Mouse (Mus musculus) lung, postnatal 0 days (tissue): ENCODE data around the gene Srrm3. TPM values are rescaled to one million over a fixed set of nuclear protein-coding genes. Genes with fewer than 3 reads are reported as not detected.
A peak's percentile ranks its signal among the peaks of the same experiment; 100 is the strongest.

Source experiments
- ATAC-seq: fragments of 200-750 bp; cut with Nextera tagmentation; 2 replicates; pipeline ENCODE4 v1.8.0; 2017; ENCODE audit warnings: moderate library complexity
- DNase-seq: peaks from one replicate; pipeline ENCODE4 v3.0.0-alpha.2; 2016; ENCODE audit warnings: low spot score
- H3K27ac ChIP-seq: fragments of 300-500 bp; sonication (generic); 2 replicates; pipeline ENCODE4 v1.5.1; 2014; ENCODE audit warnings: antibody characterized with exemption, mild to moderate bottlenecking, low read length, mixed read lengths
- H3K27me3 ChIP-seq: fragments of 300-500 bp; sonication (generic); replicated peaks from 2 replicates; pipeline ENCODE4 v1.6.1; 2014; ENCODE audit warnings: low read length, mixed read lengths; ENCODE audit not compliant: insufficient read depth
- H3K36me3 ChIP-seq: fragments of 300-500 bp; sonication (generic); 2 replicates; pipeline ENCODE4 v1.6.1; 2014; ENCODE audit warnings: low read length, mixed read lengths; ENCODE audit not compliant: insufficient read depth
- H3K4me1 ChIP-seq: fragments of 300-500 bp; sonication (generic); 2 replicates; pipeline ENCODE4 v1.6.1; 2014; ENCODE audit warnings: antibody characterized with exemption, low read depth, low read length, mixed read lengths; ENCODE audit not compliant: insufficient read depth
- H3K4me2 ChIP-seq: fragments of 300-500 bp; sonication (generic); replicated peaks from 2 replicates; pipeline ENCODE4 v1.6.1; 2014; ENCODE audit warnings: low read depth, mild to moderate bottlenecking, low read length, moderate library complexity, mixed read lengths
- H3K4me3 ChIP-seq: fragments of 300-500 bp; sonication (generic); 2 replicates; pipeline ENCODE4 v1.5.1; 2014; ENCODE audit warnings: low read depth, low read length
- H3K9ac ChIP-seq: fragments of 300-500 bp; sonication (generic); replicated peaks from 2 replicates; pipeline ENCODE4 v1.6.1; 2014; ENCODE audit warnings: low read depth, mild to moderate bottlenecking
- H3K9me3 ChIP-seq: fragments of 300-500 bp; sonication (generic); 2 replicates; pipeline ENCODE4 v1.6.1; 2016; ENCODE audit warnings: low read length, mixed read lengths
- CTCF ChIP-seq: IDR thresholded peaks from 2 replicates; pipeline ENCODE4 v1.5.1; 2016; ENCODE audit warnings: antibody characterized with exemption, mild to moderate bottlenecking
- EP300 ChIP-seq: IDR thresholded peaks from 2 replicates; pipeline ENCODE4 v1.6.1; 2016; ENCODE audit warnings: antibody characterized with exemption, mild to moderate bottlenecking, control low read depth
- WGBS: fragments of 180-500 bp; shearing (Covaris S2); extraction: QIAGEN DNeasy Blood & Tissue Kit; methylation state at CpG from one replicate; pipeline ENCODE4 v1.1.7; 2014; 5-methylcytosine and 5-hydroxymethylcytosine counted together
- polyA plus RNA-seq: library from polyadenylated mRNA; unstranded; fragments of >200 nt; fragmentation: Nextera tagmentation; extraction: Ambion mirVana; gene quantifications from 2 replicates; pipeline ENCODE4 v1.2.1, GENCODE M21; 2015

Srrm3 gene
- 0.05 TPM in 1 of 2 replicates, not detected in the other for polyA plus RNA-seq

GRCm38 (mm10) chr5:135806555-135807262 lies at the start of gene Srrm3:
Gene Srrm3, plus strand, starts transcription at chr5:135806890.
- H3K9me3 ChIP-seq, result no peaks in the 10 kb centered on the region
- DNase-seq (peak; percentile 90), ATAC-seq (peak; percentile 70)
- no peaks in the 10 kb centered on the region for H3K27me3 ChIP-seq
- H3K36me3 ChIP-seq, result no peaks in the 10 kb centered on the region
- no peak within 1 kb of the TSS for H3K4me2 ChIP-seq
- H3K4me3 ChIP-seq, result no peak within 1 kb of the TSS
- H3K27ac ChIP-seq, result no peak within 1 kb of the TSS
- H3K9ac ChIP-seq, result no peak within 1 kb of the TSS
- whole genome bisulfite sequencing, result 5% methylated on average over 27 of the region's 29 CpGs
- no peaks in the 10 kb centered on the region for H3K4me1 ChIP-seq
- peak; percentile 100 for TF ChIP-seq CTCF
- TF ChIP-seq EP300, result no peak

- WGBS, result 77% methylated on average over 3 of the region's 3 CpGs
- DNase-seq, result no peak
- H3K27me3 ChIP-seq, result no peaks in the 10 kb centered on the region
- ATAC-seq, result no peak
- H3K27ac ChIP-seq, result no peak overlapping the region
- H3K9ac ChIP-seq, result no peak overlapping the region
- H3K36me3 ChIP-seq, result no peaks in the 10 kb centered on the region
- no peak overlapping the region for H3K4me3 ChIP-seq
- no peaks in the 10 kb centered on the region for H3K9me3 ChIP-seq
- TF ChIP-seq CTCF, result no peak
- no peak for TF ChIP-seq EP300
- H3K4me2 ChIP-seq, result no peak overlapping the region
- H3K4me1 ChIP-seq, result no peaks in the 10 kb centered on the region
Observed at GRCm38 (mm10) chr5:135761881-135762280, 44.8 kb upstream of the Srrm3 start.

- peak; percentile 62 for ATAC-seq
- H3K4me3 ChIP-seq, result no peak overlapping the region
- H3K4me1 ChIP-seq, result no peaks in the 10 kb centered on the region
- H3K36me3 ChIP-seq, result no peaks in the 10 kb centered on the region
- no peaks in the 10 kb centered on the region for H3K9me3 ChIP-seq
- no peak overlapping the region for H3K27ac ChIP-seq
- TF ChIP-seq EP300 (no peak), CTCF (peak; percentile 89)
- peak; percentile 85 for DNase-seq
- H3K27me3 ChIP-seq, result no peaks in the 10 kb centered on the region
- no peak overlapping the region for H3K4me2 ChIP-seq
- no peak overlapping the region for H3K9ac ChIP-seq
- 3% methylated on average over 7 of the region's 7 CpGs for WGBS
Observed at GRCm38 (mm10) chr5:135763526-135763925, 43.2 kb upstream of the Srrm3 start.

- H3K9me3 ChIP-seq, result no peaks in the 10 kb centered on the region
- 52% methylated on average over 3 of the region's 3 CpGs for WGBS
- no peak overlapping the region for H3K9ac ChIP-seq
- H3K27ac ChIP-seq, result no peak overlapping the region
- no peaks in the 10 kb centered on the region for H3K27me3 ChIP-seq
- H3K4me3 ChIP-seq, result no peak overlapping the region
- H3K4me2 ChIP-seq, result no peak overlapping the region
- H3K4me1 ChIP-seq, result no peaks in the 10 kb centered on the region
- DNase-seq (no peak), ATAC-seq (no peak)
- TF ChIP-seq CTCF (no peak), EP300 (no peak)
- H3K36me3 ChIP-seq, result no peaks in the 10 kb centered on the region
Observed at GRCm38 (mm10) chr5:135764971-135765370, 41.7 kb upstream of the Srrm3 start.

- DNase-seq (no peak), ATAC-seq (no peak)
- Histone ChIP-seq H3K36me3 (no peaks in the 10 kb centered on the region), H3K4me2 (no peak overlapping the region), H3K4me1 (0 out of 2 replicates have a peak, but pooled peaks cover 3% of the 10 kb centered on the region), H3K9me3 (no peaks in the 10 kb centered on the region), H3K27me3 (no peaks in the 10 kb centered on the region), H3K27ac (no peak overlapping the region), H3K9ac (no peak overlapping the region), H3K4me3 (no peak overlapping the region)
- no peak for TF ChIP-seq EP300
- TF ChIP-seq CTCF, result no peak
- WGBS, result 22% methylated on average over 3 of the region's 3 CpGs
Observed at GRCm38 (mm10) chr5:135772519-135772918, 34.2 kb upstream of the Srrm3 start.

- Histone ChIP-seq H3K9me3 (no peaks in the 10 kb centered on the region), H3K27ac (no peak overlapping the region), H3K36me3 (0 out of 2 replicates have a peak, but pooled peaks cover 4% of the 10 kb centered on the region), H3K4me3 (no peak overlapping the region), H3K9ac (no peak overlapping the region), H3K4me1 (0 out of 2 replicates have a peak, but pooled peaks cover 3% of the 10 kb centered on the region), H3K27me3 (no peaks in the 10 kb centered on the region), H3K4me2 (no peak overlapping the region)
- peak; percentile 38 for DNase-seq
- no peak for ATAC-seq
- WGBS, result 65% methylated on average over 4 of the region's 4 CpGs
- TF ChIP-seq CTCF (no peak), EP300 (no peak)
Observed at GRCm38 (mm10) chr5:135776546-135776945, 30.1 kb upstream of the Srrm3 start.
